ENCODE assay signal across 18 mouse cellular contexts in genomic region chr19:37876605-37877245, GRCm38 (mm10).
"Had no signal": no experiment of that assay in that cellular context is flagged by ENCODE, and none has a peak within 500 bp of the region (broad histone marks: within the 10 kb centered on the region; RNA-seq: fewer than 3 reads in every experiment).

No protein-coding gene starts in this region.

- H3K4me3 ChIP-seq: liver, embryonic 12.5 days; liver, embryonic 15.5 days; lung, embryonic 15.5 days; midbrain, embryonic 13.5 days had no signal

- H3K36me3 ChIP-seq: kidney, embryonic 15.5 days; limb, embryonic 10.5 days; limb, embryonic 13.5 days; liver, embryonic 12.5 days; liver, embryonic 15.5 days; lung, embryonic 15.5 days; midbrain, embryonic 13.5 days had no signal

- ATAC-seq: liver, embryonic 12.5 days; midbrain, embryonic 13.5 days; midbrain, embryonic 16.5 days had no signal

- H3K9me3 ChIP-seq: kidney, embryonic 15.5 days; limb, embryonic 10.5 days; limb, embryonic 13.5 days; liver, embryonic 12.5 days; liver, embryonic 15.5 days; lung, embryonic 15.5 days; midbrain, embryonic 13.5 days had no signal

- H3K27ac ChIP-seq: kidney, embryonic 15.5 days; limb, embryonic 10.5 days; limb, embryonic 13.5 days; liver, embryonic 12.5 days; liver, embryonic 15.5 days; lung, embryonic 15.5 days; midbrain, embryonic 13.5 days; stomach, postnatal 0 days had no signal

- H3K4me1 ChIP-seq: lung, embryonic 15.5 days had no signal

- H3K9ac ChIP-seq: kidney, embryonic 15.5 days; limb, embryonic 13.5 days; liver, embryonic 12.5 days; liver, embryonic 15.5 days; lung, embryonic 15.5 days; midbrain, embryonic 13.5 days had no signal

- H3K4me2 ChIP-seq: liver, embryonic 15.5 days; lung, embryonic 15.5 days had no signal

- DNase-seq: liver; lung, adult 18-20 months; lung, postnatal 10 days; lung, postnatal 36 days; right cerebral cortex, adult 18-20 months; right cerebral cortex, postnatal 14 days; right cerebral cortex, postnatal 4 days; thymus, adult 2 months; thymus, postnatal 14 days had no signal
